Mouse (Mus musculus) liver, embryonic 13.5 days (tissue): Measurements from ENCODE around the gene Trappc3. TPM values are rescaled to one million over a fixed set of nuclear protein-coding genes. Genes with fewer than 3 reads are reported as not detected.
"Not testable (repeated sequence)": the region's sequence is repeated elsewhere in the genome, so short reads cannot be mapped to it uniquely, and the experiment has no call there.

ENCODE experiments used
- ATAC-seq: fragments of 200-750 bp; cut with Nextera tagmentation; 2 replicates; pipeline ENCODE4 v1.8.0; 2017; ENCODE audit warnings: low read depth, mild to moderate bottlenecking, moderate number of reproducible peaks, moderate library complexity
- DNase-seq: peaks from one replicate; pipeline ENCODE4 v3.0.0; 2022
- H3K27ac ChIP-seq: fragments of 300-500 bp; sonication (generic); 2 replicates; pipeline ENCODE4 v1.5.1; 2015; ENCODE audit warnings: moderate library complexity, mild to moderate bottlenecking, inconsistent platforms
- H3K27me3 ChIP-seq: fragments of 300-500 bp; sonication (generic); 2 replicates; pipeline ENCODE4 v1.6.1; 2015; ENCODE audit warnings: mild to moderate bottlenecking, inconsistent platforms
- H3K36me3 ChIP-seq: fragments of 300-500 bp; sonication (generic); 2 replicates; pipeline ENCODE4 v1.6.1; 2015; ENCODE audit warnings: mild to moderate bottlenecking, inconsistent platforms
- H3K4me1 ChIP-seq: fragments of 300-500 bp; sonication (generic); replicated peaks from 2 replicates; pipeline ENCODE4 v1.6.1; 2015; ENCODE audit warnings: inconsistent platforms
- H3K4me2 ChIP-seq: fragments of 300-500 bp; sonication (generic); 2 replicates; pipeline ENCODE4 v1.6.1; 2015; ENCODE audit warnings: inconsistent platforms, mild to moderate bottlenecking, moderate library complexity
- H3K4me3 ChIP-seq: fragments of 300-500 bp; sonication (generic); replicated peaks from 2 replicates; pipeline ENCODE4 v1.5.1; 2015; ENCODE audit warnings: mild to moderate bottlenecking, inconsistent platforms
- H3K9ac ChIP-seq: fragments of 300-500 bp; sonication (generic); 2 replicates; pipeline ENCODE4 v1.6.1; 2015; ENCODE audit warnings: mild to moderate bottlenecking, inconsistent platforms
- H3K9me3 ChIP-seq: fragments of 300-500 bp; sonication (generic); replicated peaks from 2 replicates; pipeline ENCODE4 v1.6.1; 2016; ENCODE audit warnings: inconsistent platforms
- WGBS: fragments of 180-500 bp; shearing (Covaris S2); methylation state at CpG from one replicate; pipeline ENCODE4 v1.1.7; 2015; ENCODE audit not compliant: insufficient replicate concordance; 5-methylcytosine and 5-hydroxymethylcytosine counted together
- polyA plus RNA-seq: library from polyadenylated mRNA; unstranded; fragments of >200 nt; fragmentation: Nextera tagmentation; extraction: Ambion mirVana; gene quantifications from 2 replicates; pipeline ENCODE4 v1.2.1, GENCODE M21; 2015

The Trappc3 gene
- polyA plus RNA-seq, result 40.5 and 41.5 TPM in 2 replicates

DNA sequence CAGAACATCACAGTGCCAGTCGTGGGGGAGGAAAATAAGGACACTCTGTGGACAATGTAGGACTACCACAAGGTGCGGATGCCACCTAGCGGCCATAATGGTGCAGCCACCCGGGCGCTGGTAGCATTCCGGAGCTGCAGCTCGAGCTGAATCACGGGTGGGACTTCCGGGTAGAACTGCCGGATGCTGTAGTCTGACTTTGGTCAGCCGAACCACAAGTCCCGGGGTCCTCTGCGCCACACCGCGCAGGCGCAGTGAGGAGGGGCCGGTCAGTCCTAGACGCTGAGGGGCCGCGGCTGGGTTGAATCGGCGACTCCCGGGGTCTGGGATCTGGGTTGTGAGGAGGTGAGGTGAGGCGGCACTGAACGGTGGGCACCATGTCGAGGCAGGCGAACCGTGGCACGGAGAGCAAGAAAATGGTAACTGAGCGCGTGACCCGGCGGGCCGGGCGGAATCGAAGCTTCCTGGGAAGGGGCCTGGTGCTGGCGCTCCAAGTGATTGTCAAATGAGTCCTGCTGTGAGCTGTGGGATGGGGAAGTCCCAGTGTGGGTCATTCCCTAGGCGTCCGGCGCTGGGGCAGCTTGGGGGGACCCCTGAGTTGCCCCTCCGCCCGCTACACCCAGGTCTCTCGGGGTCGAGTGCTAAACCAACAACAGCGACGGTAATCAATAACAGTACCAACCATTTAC is at the start of gene Trappc3:
Trappc3 (plus strand) TSS at position 207 of the 689 bp plus-strand sequence.
- DNase-seq, result peak; percentile 98
- Histone ChIP-seq H3K27ac (peak within 1 kb of the TSS; percentile 91), H3K36me3 (no peaks in the 10 kb centered on the region), H3K4me2 (peak within 1 kb of the TSS; percentile 76), H3K9ac (peak within 1 kb of the TSS; percentile 82), H3K4me3 (peak within 1 kb of the TSS; percentile 77), H3K9me3 (no peaks in the 10 kb centered on the region), H3K27me3 (peaks cover 27% of the 10 kb centered on the region), H3K4me1 (peaks cover 55% of the 10 kb centered on the region)
- WGBS, result under 1% methylated on average over 46 of the region's 46 CpGs
- ATAC-seq, result peak; percentile 87

DNA sequence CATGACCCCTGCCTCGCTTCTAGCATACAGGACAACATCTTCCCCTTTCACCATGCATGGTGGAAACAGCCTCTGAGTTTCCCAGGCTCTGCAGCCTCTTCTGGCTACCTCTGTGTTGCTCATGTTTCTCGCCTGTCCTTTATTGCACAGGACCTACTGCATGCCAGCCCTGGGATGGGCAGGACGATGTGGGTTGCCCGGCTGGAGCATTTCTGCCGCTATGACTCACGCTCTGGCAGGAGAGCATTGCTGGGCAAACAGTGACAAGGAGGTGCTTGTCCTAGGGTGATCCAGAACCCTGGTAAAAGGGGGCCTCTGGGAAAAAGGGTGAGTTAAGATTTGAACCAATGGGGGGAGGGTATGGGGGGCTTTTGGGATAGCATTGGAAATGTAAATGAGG is 44.4 kb upstream of the Trappc3 start:
- Histone ChIP-seq H3K9ac (no peak overlapping the region), H3K36me3 (no peaks in the 10 kb centered on the region), H3K9me3 (no peaks in the 10 kb centered on the region), H3K4me3 (no peak overlapping the region), H3K4me2 (no peak overlapping the region), H3K27ac (no peak overlapping the region), H3K4me1 (0 out of 2 replicates have a peak, but pooled peaks cover 3% of the 10 kb centered on the region), H3K27me3 (no peaks in the 10 kb centered on the region)
- no peak for DNase-seq
- no peak for ATAC-seq
- 70% methylated on average over 6 of the region's 6 CpGs for WGBS

DNA sequence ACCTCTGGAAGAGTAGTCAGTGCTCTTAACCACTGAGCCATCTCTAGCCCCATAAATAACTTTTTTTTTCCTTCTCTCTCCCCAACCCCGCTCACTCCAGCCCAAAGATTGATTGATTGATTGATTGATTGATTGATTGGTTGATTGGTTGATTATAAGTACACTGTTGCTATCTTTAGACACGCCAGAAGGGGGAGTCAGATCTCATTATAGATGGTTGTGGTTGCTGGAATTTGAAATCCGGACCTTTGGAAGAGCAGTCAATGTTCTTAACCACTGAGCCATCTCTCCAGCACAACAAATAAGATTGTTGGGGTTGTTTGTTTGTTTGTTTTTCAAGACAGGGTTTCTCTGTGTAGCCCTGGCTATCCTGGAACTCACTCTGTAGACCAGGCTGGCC is 42.6 kb upstream of the Trappc3 start:
- H3K36me3 ChIP-seq, H3K9me3 ChIP-seq, H3K4me3 ChIP-seq, DNase-seq, H3K4me2 ChIP-seq, ATAC-seq, H3K27me3 ChIP-seq, H3K4me1 ChIP-seq, H3K9ac ChIP-seq, H3K27ac ChIP-seq: not testable (repeated sequence)
- WGBS, result 49% methylated on average over 3 of the region's 3 CpGs

- ATAC-seq, result no peak
- 0 out of 2 replicates have a peak, but pooled peaks cover 3% of the 10 kb centered on the region for H3K4me1 ChIP-seq
- 71% methylated on average over 10 of the region's 10 CpGs for WGBS
- H3K9ac ChIP-seq, result no peak overlapping the region
- no peak overlapping the region for H3K27ac ChIP-seq
- no peak overlapping the region for H3K4me3 ChIP-seq
- H3K9me3 ChIP-seq, result no peaks in the 10 kb centered on the region
- H3K27me3 ChIP-seq, result no peaks in the 10 kb centered on the region
- no peak overlapping the region for H3K4me2 ChIP-seq
- no peak for DNase-seq
- no peaks in the 10 kb centered on the region for H3K36me3 ChIP-seq
Measured at GRCm38 (mm10) chr4:126220045-126220444, 42.1 kb upstream of the Trappc3 start.

DNA sequence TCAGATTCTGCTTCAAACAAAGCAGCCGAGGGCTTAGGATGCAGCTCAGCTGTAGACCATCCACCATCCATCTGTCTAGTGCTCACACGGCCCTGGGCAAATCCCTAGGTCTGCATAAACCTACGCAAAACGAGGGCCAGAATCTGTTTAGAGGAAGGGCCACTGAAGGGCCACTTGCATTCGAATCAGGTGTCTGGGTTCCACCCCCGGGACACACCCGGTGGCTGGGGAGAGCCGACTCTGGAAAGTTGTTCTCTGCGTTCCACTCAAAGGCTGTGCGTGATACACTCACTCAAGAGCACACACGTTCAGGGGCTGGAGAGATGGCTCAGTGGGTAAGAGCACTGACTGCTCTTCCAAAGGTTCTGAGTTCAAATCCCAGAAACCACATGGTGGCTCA is 39.5 kb upstream of the Trappc3 start:
- Histone ChIP-seq H3K36me3 (no peaks in the 10 kb centered on the region), H3K4me1 (peaks cover 8% of the 10 kb centered on the region), H3K4me2 (no peak overlapping the region), H3K27me3 (peaks cover 6% of the 10 kb centered on the region), H3K9me3 (no peaks in the 10 kb centered on the region), H3K27ac (no peak overlapping the region), H3K9ac (no peak overlapping the region), H3K4me3 (no peak overlapping the region)
- ATAC-seq (no peak), DNase-seq (no peak)
- WGBS, result 72% methylated on average over 11 of the region's 11 CpGs

DNA sequence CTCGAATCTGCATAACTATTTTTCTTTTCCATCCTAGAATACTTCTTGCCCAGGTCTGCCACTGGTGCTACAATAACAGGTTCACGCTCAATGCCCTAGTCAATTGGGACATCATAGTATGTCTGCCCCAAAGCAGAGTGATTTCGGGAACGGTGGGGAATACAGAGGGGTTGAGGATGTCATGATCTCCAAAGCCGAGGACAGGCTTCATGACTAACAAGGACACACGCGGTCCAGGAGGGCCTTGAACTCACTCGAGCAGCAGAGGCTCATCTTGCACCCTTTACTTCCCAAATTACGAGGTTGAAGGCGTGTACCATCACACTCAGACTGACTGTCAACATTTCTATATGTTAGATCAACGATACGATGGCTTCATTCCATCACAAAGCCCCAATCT is 35.5 kb upstream of the Trappc3 start:
- no peak for DNase-seq
- H3K27me3 ChIP-seq, result peaks cover 11% of the 10 kb centered on the region
- H3K36me3 ChIP-seq, result peaks cover 10% of the 10 kb centered on the region
- H3K4me1 ChIP-seq, result peaks cover 6% of the 10 kb centered on the region
- H3K4me3 ChIP-seq, result no peak overlapping the region
- 45% methylated on average over 12 of the region's 12 CpGs for WGBS
- H3K4me2 ChIP-seq, result no peak overlapping the region
- no peak for ATAC-seq
- H3K9me3 ChIP-seq, result no peaks in the 10 kb centered on the region
- H3K9ac ChIP-seq, result no peak overlapping the region
- no peak overlapping the region for H3K27ac ChIP-seq

DNA sequence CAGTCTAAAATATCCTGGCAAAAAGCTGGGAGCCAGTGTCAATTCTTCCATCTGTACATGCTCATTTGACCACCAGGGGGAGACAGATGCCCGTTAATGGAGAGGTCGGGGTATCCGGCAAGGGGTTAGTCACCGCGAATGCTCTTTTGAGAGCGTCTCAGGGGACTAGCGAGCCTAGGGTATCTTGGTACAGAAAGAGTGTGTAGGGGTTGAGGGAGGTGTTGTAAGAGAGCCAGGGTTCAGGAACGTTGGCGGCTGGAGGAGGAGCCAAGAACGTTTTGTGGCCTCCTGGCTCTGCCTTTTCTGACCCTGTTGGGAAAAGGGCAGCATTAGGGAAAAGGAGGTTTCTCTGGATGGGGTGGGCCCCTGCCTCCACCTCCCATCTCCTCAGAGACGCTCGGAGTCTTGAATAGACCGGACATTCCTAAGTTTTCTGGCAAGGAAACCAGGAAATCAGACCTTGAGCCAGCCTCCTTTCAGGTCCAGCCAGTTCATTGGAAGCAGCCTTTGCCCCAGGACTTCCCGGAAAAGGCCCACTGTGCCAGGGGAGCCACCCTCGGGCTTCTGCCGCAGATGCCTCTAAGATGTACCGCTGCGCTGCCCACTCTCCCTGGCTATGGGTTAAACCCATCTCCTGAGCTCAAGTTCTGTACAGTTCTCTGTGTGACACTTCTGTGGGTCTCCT is 34.9 kb upstream of the Trappc3 start:
- peak; percentile 68 for ATAC-seq
- peak overlapping the region; percentile 6; the same call in 1 of the 2 replicates for H3K9ac ChIP-seq

DNA sequence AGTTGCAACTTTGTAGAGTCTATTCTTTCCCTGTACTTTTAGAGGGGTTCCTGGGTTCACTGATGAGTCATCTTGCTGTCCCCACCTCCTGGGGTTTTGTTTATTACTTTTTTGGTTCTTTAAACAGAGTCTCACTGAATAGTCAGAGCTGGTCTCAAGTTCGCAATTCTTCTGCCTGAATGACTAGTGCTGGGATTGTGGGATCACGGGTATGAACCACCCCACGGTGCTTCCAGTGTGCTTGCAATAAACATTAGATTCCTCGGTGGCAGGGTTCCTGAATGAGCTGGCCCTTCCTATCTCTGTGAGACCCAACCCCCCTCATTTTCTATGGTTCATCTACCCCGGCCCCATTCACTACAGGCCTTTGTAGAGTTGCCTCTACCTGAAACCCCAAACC is 34.0 kb upstream of the Trappc3 start:
- Histone ChIP-seq H3K4me2 (no peak overlapping the region), H3K27ac (no peak overlapping the region), H3K9ac (no peak overlapping the region), H3K27me3 (peaks cover 11% of the 10 kb centered on the region), H3K36me3 (peaks cover 23% of the 10 kb centered on the region), H3K4me1 (peaks cover 6% of the 10 kb centered on the region), H3K9me3 (no peaks in the 10 kb centered on the region), H3K4me3 (no peak overlapping the region)
- ATAC-seq (no peak), DNase-seq (no peak)
- WGBS, result 33% methylated on average over 5 of the region's 5 CpGs

More for the DNA sequence above, 34.9 kb upstream of the Trappc3 start:
- Histone ChIP-seq H3K4me1 (peaks cover 6% of the 10 kb centered on the region), H3K9me3 (no peaks in the 10 kb centered on the region), H3K4me3 (peak overlapping the region; percentile 24; the same call in 1 of the 2 replicates), H3K27ac (no peak overlapping the region), H3K4me2 (peak overlapping the region; percentile 54), H3K36me3 (peaks cover 14% of the 10 kb centered on the region), H3K27me3 (peaks cover 11% of the 10 kb centered on the region)
- peak; percentile 60 for DNase-seq
- WGBS, result 8% methylated on average over 18 of the region's 18 CpGs

- Histone ChIP-seq H3K27ac (no peak overlapping the region), H3K4me2 (no peak overlapping the region), H3K4me3 (no peak overlapping the region), H3K36me3 (peaks cover 41% of the 10 kb centered on the region), H3K4me1 (peaks cover 11% of the 10 kb centered on the region), H3K27me3 (peaks cover 11% of the 10 kb centered on the region), H3K9me3 (no peaks in the 10 kb centered on the region), H3K9ac (no peak overlapping the region)
- DNase-seq, result no peak
- no peak for ATAC-seq
- WGBS, result 59% methylated on average over 7 of the region's 7 CpGs
Measured at GRCm38 (mm10) chr4:126229900-126230299, 32.2 kb upstream of the Trappc3 start.

GRCm38 (mm10) chr4:126233676-126234308 is 28.3 kb upstream of the Trappc3 start:
- Histone ChIP-seq H3K4me1 (peaks cover 5% of the 10 kb centered on the region), H3K36me3 (peaks cover 70% of the 10 kb centered on the region), H3K9me3 (no peaks in the 10 kb centered on the region), H3K4me2 (no peak overlapping the region), H3K9ac (no peak overlapping the region), H3K27ac (no peak overlapping the region), H3K27me3 (no peaks in the 10 kb centered on the region), H3K4me3 (no peak overlapping the region)
- ATAC-seq, result no peak
- 84% methylated on average over 29 of the region's 29 CpGs for WGBS
- DNase-seq, result no peak

- H3K4me2 ChIP-seq, result no peak overlapping the region
- no peaks in the 10 kb centered on the region for H3K27me3 ChIP-seq
- no peaks in the 10 kb centered on the region for H3K9me3 ChIP-seq
- no peak for ATAC-seq
- peaks cover 5% of the 10 kb centered on the region for H3K4me1 ChIP-seq
- WGBS, result 71% methylated on average over 18 of the region's 18 CpGs
- H3K4me3 ChIP-seq, result no peak overlapping the region
- peaks cover 71% of the 10 kb centered on the region for H3K36me3 ChIP-seq
- no peak overlapping the region for H3K27ac ChIP-seq
- no peak overlapping the region for H3K9ac ChIP-seq
- DNase-seq, result no peak
Measured at GRCm38 (mm10) chr4:126234496-126235175, 27.5 kb upstream of the Trappc3 start.
